Mouse (Mus musculus): Measurements from ENCODE around the gene Gfm1. TPM values are rescaled to one million over a fixed set of nuclear protein-coding genes. Genes with fewer than 3 reads are reported as not detected.

Gene Gfm1
- total and polyA plus RNA-seq, 2 experiments from 2014 or later, result 118 to 134 TPM

DNA sequence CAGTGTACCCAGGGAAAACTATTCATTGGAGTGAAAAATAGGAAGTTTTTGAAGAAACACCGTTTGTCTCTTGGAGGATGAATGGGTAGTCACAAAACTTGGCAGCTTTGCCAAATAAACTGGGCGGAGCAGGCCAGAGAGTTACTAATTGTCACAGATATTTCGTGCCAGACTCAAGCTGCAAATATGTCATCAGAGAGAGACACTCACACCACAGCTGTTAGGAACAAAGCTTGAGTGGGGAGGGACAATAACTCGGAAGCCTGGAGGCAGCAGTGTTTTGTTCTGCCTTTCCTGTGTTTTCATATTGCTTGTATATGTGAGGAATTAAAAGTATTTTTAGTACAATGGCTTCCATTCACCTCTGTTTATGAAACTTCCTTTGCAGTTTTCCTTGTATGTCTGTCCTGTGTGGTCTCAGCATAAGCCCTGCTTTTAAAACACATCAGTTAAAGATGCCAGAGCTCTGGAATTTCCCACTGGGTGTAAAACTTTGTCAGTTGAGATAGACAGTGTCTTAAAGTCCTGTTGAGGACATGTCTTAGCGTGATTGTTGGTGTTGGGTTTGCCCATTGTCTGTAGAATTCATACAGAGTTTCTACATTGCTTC, 20.8 kb downstream of the Gfm1 start:
- Histone ChIP-seq H3K4me1 (ENCODE audit: control insufficient read depth, insufficient read depth) (no peaks in the 10 kb centered on the region), H3K9ac (replicated peaks; ENCODE audit: low read depth, low read length) (no peak overlapping the region), H3K4me3 (ENCODE audit: low read depth, low read length) (no peak overlapping the region), H3K9me3 (replicated peaks; ENCODE audit: control insufficient read depth, low read length) (no peaks in the 10 kb centered on the region), H3K36me3 (replicated peaks; ENCODE audit: control insufficient read depth, insufficient read depth, low read length) (peaks cover 84% of the 10 kb centered on the region), H3K4me2 (ENCODE audit: low read depth, low read length) (no peak overlapping the region), H3K27ac (ENCODE audit: low read depth) (peak overlapping the region; percentile 23; the same call in 1 of the 2 replicates), H3K27me3 (ENCODE audit: control insufficient read depth, insufficient read depth, low read length) (no peaks in the 10 kb centered on the region)
- DNase-seq (ENCODE audit: low spot score) (no peak), ATAC-seq (ENCODE audit: insufficient read depth, low read depth) (no peak)
- WGBS, result 69% methylated on average over 5 of the region's 5 CpGs
- no peak for TF ChIP-seq EP300 (IDR thresholded peaks at IDR 0.05; ENCODE audit: low read depth)
- no peak for TF ChIP-seq CTCF (IDR thresholded peaks at IDR 0.05; ENCODE audit: low read depth)

DNA sequence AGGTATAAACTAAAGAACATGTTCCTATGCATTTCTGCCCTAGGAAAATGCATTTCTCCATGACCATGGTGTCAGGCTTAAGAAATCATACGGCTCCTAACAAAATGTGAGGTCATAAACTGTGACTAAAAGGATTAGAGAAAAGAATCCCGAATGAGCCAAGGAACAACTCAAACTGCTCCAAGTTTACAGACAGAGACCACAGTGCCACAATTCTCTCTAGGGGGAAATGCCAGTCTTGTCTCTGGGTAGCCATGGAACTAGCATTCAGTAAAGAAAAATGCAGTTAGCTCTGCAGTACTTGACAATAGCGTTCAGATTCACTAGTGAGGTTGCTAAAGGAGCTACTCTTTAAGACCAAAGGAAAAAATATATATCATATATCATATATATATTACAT, 30.0 kb downstream of the Gfm1 start:
- no peak for TF ChIP-seq CTCF (IDR thresholded peaks at IDR 0.05; ENCODE audit: low read depth)
- TF ChIP-seq EP300 (IDR thresholded peaks at IDR 0.05; ENCODE audit: low read depth), result no peak
- ATAC-seq (ENCODE audit: insufficient read depth, low read depth), result no peak
- H3K27me3 ChIP-seq (ENCODE audit: control insufficient read depth, insufficient read depth, low read length), result no peaks in the 10 kb centered on the region
- peaks cover 50% of the 10 kb centered on the region for H3K36me3 ChIP-seq (replicated peaks; ENCODE audit: control insufficient read depth, insufficient read depth, low read length)
- no peak overlapping the region for H3K9ac ChIP-seq (replicated peaks; ENCODE audit: low read depth, low read length)
- H3K4me1 ChIP-seq (ENCODE audit: control insufficient read depth, insufficient read depth), result peaks cover 5% of the 10 kb centered on the region; the same call in 1 of the 2 replicates
- no peak overlapping the region for H3K4me2 ChIP-seq (ENCODE audit: low read depth, low read length)
- H3K27ac ChIP-seq (ENCODE audit: low read depth), result no peak overlapping the region
- WGBS, result 90% methylated on average over 3 of the region's 3 CpGs
- no peak overlapping the region for H3K4me3 ChIP-seq (ENCODE audit: low read depth, low read length)
- H3K9me3 ChIP-seq (replicated peaks; ENCODE audit: control insufficient read depth, low read length), result no peaks in the 10 kb centered on the region
- DNase-seq (ENCODE audit: low spot score), result no peak

DNA sequence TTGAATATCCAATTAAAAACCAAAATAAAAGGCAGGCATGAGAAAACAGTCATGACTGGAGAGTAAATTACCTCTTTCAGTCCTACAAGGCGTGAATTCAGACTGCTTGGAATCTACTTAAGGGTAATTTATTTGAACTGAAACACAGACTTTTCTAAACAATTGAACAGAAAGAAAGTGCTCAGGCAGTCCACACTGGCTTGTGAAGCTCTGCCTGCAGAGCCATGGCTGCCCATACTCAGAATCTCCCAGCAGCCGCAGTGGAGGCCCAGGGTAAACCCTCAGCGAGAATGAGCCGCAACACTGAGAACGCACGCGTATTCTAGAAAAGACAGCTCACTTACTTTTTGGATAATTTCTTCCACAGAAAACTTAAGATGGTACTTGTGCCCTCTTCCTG, 32.1 kb downstream of the Gfm1 start:
- H3K36me3 ChIP-seq (replicated peaks; ENCODE audit: control insufficient read depth, insufficient read depth, low read length), result peaks cover 43% of the 10 kb centered on the region

DNA sequence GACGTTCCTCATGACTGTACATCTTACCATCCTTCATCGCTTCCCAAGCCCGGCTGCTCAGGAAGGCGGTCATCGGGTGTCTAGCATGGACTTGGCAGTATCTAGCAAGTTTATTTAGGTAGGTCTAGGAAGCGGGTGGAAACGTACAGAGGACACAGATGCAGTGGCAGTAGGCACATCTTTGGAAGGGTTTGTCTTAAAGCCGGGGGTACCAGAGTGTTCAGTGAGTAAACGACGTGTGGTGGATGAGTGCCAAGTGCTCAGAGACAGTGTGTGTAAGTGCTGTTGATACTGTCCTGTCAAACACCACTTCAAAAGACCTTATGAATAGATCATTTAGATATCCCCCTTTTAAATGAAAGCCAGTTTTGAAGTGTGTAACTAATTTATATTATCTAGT, 32.7 kb downstream of the Gfm1 start:
- H3K4me2 ChIP-seq (ENCODE audit: low read depth, low read length), result peak overlapping the region; percentile 95
- H3K9me3 ChIP-seq (replicated peaks; ENCODE audit: control insufficient read depth, low read length), result no peaks in the 10 kb centered on the region
- WGBS, result 21% methylated on average over 10 of the region's 10 CpGs
- TF ChIP-seq EP300 (IDR thresholded peaks at IDR 0.05; ENCODE audit: low read depth) (no peak), CTCF (IDR thresholded peaks at IDR 0.05; ENCODE audit: low read depth) (no peak)
- H3K4me3 ChIP-seq (ENCODE audit: low read depth, low read length), result peak overlapping the region; percentile 80
- ATAC-seq (ENCODE audit: insufficient read depth, low read depth) (no peak; the same call in 1 of the 2 replicates), DNase-seq (ENCODE audit: low spot score) (no peak)
- H3K27ac ChIP-seq (ENCODE audit: low read depth), result no peak overlapping the region
- peaks cover 41% of the 10 kb centered on the region for H3K36me3 ChIP-seq (replicated peaks; ENCODE audit: control insufficient read depth, insufficient read depth, low read length)
- peaks cover 5% of the 10 kb centered on the region; the same call in 1 of the 2 replicates for H3K4me1 ChIP-seq (ENCODE audit: control insufficient read depth, insufficient read depth)
- H3K9ac ChIP-seq (replicated peaks; ENCODE audit: low read depth, low read length), result peak overlapping the region; percentile 72
- no peaks in the 10 kb centered on the region for H3K27me3 ChIP-seq (ENCODE audit: control insufficient read depth, insufficient read depth, low read length)

More for the DNA sequence above, 32.1 kb downstream of the Gfm1 start:
- WGBS, result 87% methylated on average over 7 of the region's 7 CpGs
- Histone ChIP-seq H3K4me1 (ENCODE audit: control insufficient read depth, insufficient read depth) (peaks cover 5% of the 10 kb centered on the region; the same call in 1 of the 2 replicates), H3K4me2 (ENCODE audit: low read depth, low read length) (peak overlapping the region; percentile 95), H3K27me3 (ENCODE audit: control insufficient read depth, insufficient read depth, low read length) (no peaks in the 10 kb centered on the region), H3K27ac (ENCODE audit: low read depth) (no peak overlapping the region), H3K9me3 (replicated peaks; ENCODE audit: control insufficient read depth, low read length) (no peaks in the 10 kb centered on the region), H3K9ac (replicated peaks; ENCODE audit: low read depth, low read length) (no peak overlapping the region), H3K4me3 (ENCODE audit: low read depth, low read length) (peak overlapping the region; percentile 80)
- ATAC-seq (ENCODE audit: insufficient read depth, low read depth) (no peak), DNase-seq (ENCODE audit: low spot score) (no peak)
- TF ChIP-seq CTCF (IDR thresholded peaks at IDR 0.05; ENCODE audit: low read depth) (no peak), EP300 (IDR thresholded peaks at IDR 0.05; ENCODE audit: low read depth) (no peak)

DNA sequence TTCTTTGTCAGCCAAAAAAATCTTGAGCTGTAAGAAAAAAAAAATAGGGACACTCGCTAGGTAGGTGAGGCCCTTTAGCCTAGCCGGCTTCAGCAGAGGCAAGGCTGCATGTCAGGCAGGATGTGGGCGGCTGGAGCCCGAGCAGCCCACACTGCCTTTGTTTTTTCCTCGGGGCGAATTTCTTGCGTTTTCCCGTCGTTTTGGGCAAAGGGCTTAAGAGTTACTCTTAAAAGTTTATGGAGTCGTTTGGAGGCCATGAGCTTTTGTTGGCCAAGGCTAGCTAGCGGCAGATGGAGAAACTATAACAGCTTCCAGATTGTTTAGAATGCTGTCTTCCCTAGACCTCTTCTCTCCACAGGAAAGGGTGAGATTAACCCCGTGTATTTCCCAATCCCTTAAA, 33.1 kb downstream of the Gfm1 start:
- TF ChIP-seq CTCF (IDR thresholded peaks at IDR 0.05; ENCODE audit: low read depth) (no peak), EP300 (IDR thresholded peaks at IDR 0.05; ENCODE audit: low read depth) (no peak)
- peak overlapping the region; percentile 72 for H3K9ac ChIP-seq (replicated peaks; ENCODE audit: low read depth, low read length)
- peak overlapping the region; percentile 80 for H3K4me3 ChIP-seq (ENCODE audit: low read depth, low read length)
- DNase-seq (ENCODE audit: low spot score), result peak; percentile 9
- H3K27me3 ChIP-seq (ENCODE audit: control insufficient read depth, insufficient read depth, low read length), result no peaks in the 10 kb centered on the region
- no peaks in the 10 kb centered on the region for H3K9me3 ChIP-seq (replicated peaks; ENCODE audit: control insufficient read depth, low read length)
- no peak for ATAC-seq (ENCODE audit: insufficient read depth, low read depth)
- peak overlapping the region; percentile 75 for H3K27ac ChIP-seq (ENCODE audit: low read depth)
- H3K4me1 ChIP-seq (ENCODE audit: control insufficient read depth, insufficient read depth), result peaks cover 5% of the 10 kb centered on the region; the same call in 1 of the 2 replicates
- 3% methylated on average over 12 of the region's 12 CpGs for WGBS
- H3K36me3 ChIP-seq (replicated peaks; ENCODE audit: control insufficient read depth, insufficient read depth, low read length), result peaks cover 42% of the 10 kb centered on the region
- H3K4me2 ChIP-seq (ENCODE audit: low read depth, low read length), result peak overlapping the region; percentile 95

All from heart, postnatal 0 days (tissue).